Mouse (Mus musculus): ENCODE data around the gene Hdac4.

GRCm38 (mm10) chr1:92052190-92052589, 143.3 kb downstream of the Hdac4 start:
- TF ChIP-seq CTCF (IDR thresholded peaks at IDR 0.05; ENCODE audit: low read depth, low read length) (no peak), POLR2A (IDR thresholded peaks at IDR 0.05; ENCODE audit: borderline replicate concordance, low read depth, low read length) (no peak)

Data from bone marrow macrophage, adult 2 months (primary cell).